Mouse (Mus musculus): Measurements from ENCODE around the gene Rnf123. TPM values are rescaled to one million over a fixed set of nuclear protein-coding genes. Genes with fewer than 3 reads are reported as not detected.

Gene Rnf123
- polyA plus RNA-seq, 1 experiment from 2014 or later: 30.9 TPM

- DNase-seq (no peak), ATAC-seq (ENCODE audit: insufficient read depth) (no peak)
- WGBS: 48% methylated on average over 9 of the region's 9 CpGs
- Histone ChIP-seq H3K4me1 (ENCODE audit: insufficient read depth) (no peaks in the 10 kb centered on the region), H3K27me3 (ENCODE audit: insufficient read depth, low read length) (no peaks in the 10 kb centered on the region), H3K36me3 (ENCODE audit: insufficient read depth) (peaks cover 24% of the 10 kb centered on the region), H3K4me2 (no peak overlapping the region), H3K27ac (ENCODE audit: low read depth) (peak overlapping the region; percentile 38; the same call in 1 of the 2 replicates), H3K9ac (no peak overlapping the region), H3K4me3 (ENCODE audit: low read depth, low read length) (no peak overlapping the region), H3K9me3 (ENCODE audit: low read depth, low read length) (no peaks in the 10 kb centered on the region)
- TF ChIP-seq CTCF (IDR thresholded peaks at IDR 0.05; ENCODE audit: low read depth): no peak
Measured at GRCm38 (mm10) chr9:108072481-108072924, 10.6 kb downstream of the Rnf123 start.

GRCm38 (mm10) chr9:108071801-108072200 is 11.3 kb downstream of the Rnf123 start:
- H3K27ac ChIP-seq (ENCODE audit: low read depth): peak overlapping the region; percentile 38; the same call in 1 of the 2 replicates
- no peak for DNase-seq
- no peak overlapping the region for H3K4me2 ChIP-seq
- TF ChIP-seq CTCF (IDR thresholded peaks at IDR 0.05; ENCODE audit: low read depth): no peak
- peaks cover 21% of the 10 kb centered on the region for H3K36me3 ChIP-seq (ENCODE audit: insufficient read depth)
- no peak for ATAC-seq (ENCODE audit: insufficient read depth)
- 60% methylated on average over 4 of the region's 4 CpGs for WGBS
- H3K27me3 ChIP-seq (ENCODE audit: insufficient read depth, low read length): no peaks in the 10 kb centered on the region
- H3K9me3 ChIP-seq (ENCODE audit: low read depth, low read length): no peaks in the 10 kb centered on the region
- H3K9ac ChIP-seq: no peak overlapping the region
- no peak overlapping the region for H3K4me3 ChIP-seq (ENCODE audit: low read depth, low read length)
- no peaks in the 10 kb centered on the region for H3K4me1 ChIP-seq (ENCODE audit: insufficient read depth)

- DNase-seq (no peak), ATAC-seq (ENCODE audit: insufficient read depth) (no peak)
- Histone ChIP-seq H3K4me2 (no peak overlapping the region), H3K9ac (no peak overlapping the region), H3K36me3 (ENCODE audit: insufficient read depth) (peaks cover 30% of the 10 kb centered on the region), H3K9me3 (ENCODE audit: low read depth, low read length) (no peaks in the 10 kb centered on the region), H3K4me1 (ENCODE audit: insufficient read depth) (no peaks in the 10 kb centered on the region), H3K27me3 (ENCODE audit: insufficient read depth, low read length) (no peaks in the 10 kb centered on the region), H3K4me3 (ENCODE audit: low read depth, low read length) (no peak overlapping the region), H3K27ac (ENCODE audit: low read depth) (no peak overlapping the region)
- TF ChIP-seq CTCF (IDR thresholded peaks at IDR 0.05; ENCODE audit: low read depth): no peak
- WGBS: 87% methylated on average over 7 of the region's 7 CpGs
Measured at GRCm38 (mm10) chr9:108069529-108069928, 13.6 kb downstream of the Rnf123 start.

- ATAC-seq (ENCODE audit: insufficient read depth): no peak
- H3K36me3 ChIP-seq (ENCODE audit: insufficient read depth): peaks cover 33% of the 10 kb centered on the region
Measured at GRCm38 (mm10) chr9:108069007-108069406, 14.1 kb downstream of the Rnf123 start.

GRCm38 (mm10) chr9:108067900-108068299 is 15.2 kb downstream of the Rnf123 start:
- H3K9me3 ChIP-seq (ENCODE audit: low read depth, low read length): no peaks in the 10 kb centered on the region
- peak; percentile 44; the same call in 1 of the 2 replicates for ATAC-seq (ENCODE audit: insufficient read depth)

More at GRCm38 (mm10) chr9:108069007-108069406, 14.1 kb downstream of the Rnf123 start:
- no peak overlapping the region for H3K4me3 ChIP-seq (ENCODE audit: low read depth, low read length)
- no peak overlapping the region for H3K4me2 ChIP-seq
- DNase-seq: no peak
- H3K27me3 ChIP-seq (ENCODE audit: insufficient read depth, low read length): no peaks in the 10 kb centered on the region
- H3K9me3 ChIP-seq (ENCODE audit: low read depth, low read length): no peaks in the 10 kb centered on the region
- H3K9ac ChIP-seq: no peak overlapping the region
- no peak for TF ChIP-seq CTCF (IDR thresholded peaks at IDR 0.05; ENCODE audit: low read depth)
- H3K4me1 ChIP-seq (ENCODE audit: insufficient read depth): no peaks in the 10 kb centered on the region
- 89% methylated on average over 9 of the region's 9 CpGs for WGBS
- H3K27ac ChIP-seq (ENCODE audit: low read depth): no peak overlapping the region

GRCm38 (mm10) chr9:108067199-108067598 is 15.9 kb downstream of the Rnf123 start:
- H3K36me3 ChIP-seq (ENCODE audit: insufficient read depth): peaks cover 49% of the 10 kb centered on the region
- no peak for ATAC-seq (ENCODE audit: insufficient read depth)

More at GRCm38 (mm10) chr9:108067900-108068299, 15.2 kb downstream of the Rnf123 start:
- no peak overlapping the region for H3K4me3 ChIP-seq (ENCODE audit: low read depth, low read length)
- H3K9ac ChIP-seq: no peak overlapping the region
- peaks cover 43% of the 10 kb centered on the region for H3K36me3 ChIP-seq (ENCODE audit: insufficient read depth)
- H3K27me3 ChIP-seq (ENCODE audit: insufficient read depth, low read length): no peaks in the 10 kb centered on the region
- H3K27ac ChIP-seq (ENCODE audit: low read depth): no peak overlapping the region
- TF ChIP-seq CTCF (IDR thresholded peaks at IDR 0.05; ENCODE audit: low read depth): peak; percentile 99
- WGBS: 17% methylated on average over 8 of the region's 8 CpGs
- H3K4me2 ChIP-seq: no peak overlapping the region
- no peaks in the 10 kb centered on the region for H3K4me1 ChIP-seq (ENCODE audit: insufficient read depth)
- DNase-seq: peak; percentile 96

GRCm38 (mm10) chr9:108065491-108066011 is 17.6 kb downstream of the Rnf123 start:
- H3K36me3 ChIP-seq (ENCODE audit: insufficient read depth): peaks cover 46% of the 10 kb centered on the region
- ATAC-seq (ENCODE audit: insufficient read depth) (0 out of 2 replicates have a peak, but pooled peaks have one; percentile 32), DNase-seq (peak; percentile 80)
- TF ChIP-seq CTCF (IDR thresholded peaks at IDR 0.05; ENCODE audit: low read depth): peak; percentile 76
- H3K4me1 ChIP-seq (ENCODE audit: insufficient read depth): no peaks in the 10 kb centered on the region
- H3K4me3 ChIP-seq (ENCODE audit: low read depth, low read length): no peak overlapping the region
- no peak overlapping the region for H3K4me2 ChIP-seq
- no peaks in the 10 kb centered on the region for H3K27me3 ChIP-seq (ENCODE audit: insufficient read depth, low read length)
- no peak overlapping the region for H3K27ac ChIP-seq (ENCODE audit: low read depth)
- H3K9me3 ChIP-seq (ENCODE audit: low read depth, low read length): no peaks in the 10 kb centered on the region
- no peak overlapping the region for H3K9ac ChIP-seq
- whole genome bisulfite sequencing: 34% methylated on average over 5 of the region's 5 CpGs

More at GRCm38 (mm10) chr9:108067199-108067598, 15.9 kb downstream of the Rnf123 start:
- Histone ChIP-seq H3K4me2 (no peak overlapping the region), H3K4me1 (ENCODE audit: insufficient read depth) (no peaks in the 10 kb centered on the region), H3K4me3 (ENCODE audit: low read depth, low read length) (no peak overlapping the region), H3K27me3 (ENCODE audit: insufficient read depth, low read length) (no peaks in the 10 kb centered on the region), H3K27ac (ENCODE audit: low read depth) (no peak overlapping the region), H3K9ac (no peak overlapping the region), H3K9me3 (ENCODE audit: low read depth, low read length) (no peaks in the 10 kb centered on the region)
- no peak for DNase-seq
- TF ChIP-seq CTCF (IDR thresholded peaks at IDR 0.05; ENCODE audit: low read depth): no peak
- 78% methylated on average over 7 of the region's 7 CpGs for WGBS

All from lung, embryonic 14.5 days (tissue).